Mouse (Mus musculus): ENCODE results near the gene Gad1.
A peak's percentile ranks its signal among the peaks of the same experiment; 100 is the strongest.

Gene Gad1

GRCm38 (mm10) chr2:70552772-70553171, at the start of gene Gad1:
Gene Gad1, plus strand, starts transcription at chr2:70553072.
- DNase-seq (ENCODE audit: low spot score in 2 of 2), result no peak

- DNase-seq (ENCODE audit: low spot score in 2 of 2), result no peak
Observed at GRCm38 (mm10) chr2:70503436-70503835, 49.4 kb upstream of the Gad1 start.

GRCm38 (mm10) chr2:70505229-70505628, 47.6 kb upstream of the Gad1 start:
- DNase-seq (ENCODE audit: low spot score in 2 of 2), result no peak

GRCm38 (mm10) chr2:70505896-70506295, 47.0 kb upstream of the Gad1 start:
- DNase-seq (ENCODE audit: low spot score in 2 of 2), result no peak

- no peak for DNase-seq (ENCODE audit: low spot score in 2 of 2)
Observed at GRCm38 (mm10) chr2:70506372-70506771, 46.5 kb upstream of the Gad1 start.

GRCm38 (mm10) chr2:70508496-70508895, 44.4 kb upstream of the Gad1 start, which contains the start of gene Erich2:
Gene Erich2, plus strand, starts transcription at chr2:70508819.
- DNase-seq (ENCODE audit: low spot score in 2 of 2), result no peak

GRCm38 (mm10) chr2:70509021-70509632, 43.7 kb upstream of the Gad1 start:
- DNase-seq (ENCODE audit: low spot score in 2 of 2), result peak; percentile 48 to 59

GRCm38 (mm10) chr2:70538283-70538682, 14.6 kb upstream of the Gad1 start:
- DNase-seq (ENCODE audit: low spot score in 2 of 2), result peak in 1 of 2 experiments; percentile 33

GRCm38 (mm10) chr2:70550671-70551070, 2.2 kb upstream of the Gad1 start:
- no peak for DNase-seq (ENCODE audit: low spot score in 2 of 2)

- no peak for DNase-seq (ENCODE audit: low spot score in 2 of 2)
Observed at GRCm38 (mm10) chr2:70551446-70551845, 1.4 kb upstream of the Gad1 start.

- DNase-seq (ENCODE audit: low spot score in 2 of 2), result no peak
Observed at GRCm38 (mm10) chr2:70552067-70552598, 739 bp upstream of the Gad1 start.

GRCm38 (mm10) chr2:70553826-70554225, 954 bp downstream of the Gad1 start:
- no peak for DNase-seq (ENCODE audit: low spot score in 2 of 2)

GRCm38 (mm10) chr2:70558112-70558842, 5.4 kb downstream of the Gad1 start:
- DNase-seq (ENCODE audit: low spot score in 2 of 2), result peak; percentile 30 to 48

GRCm38 (mm10) chr2:70558843-70559451, 6.1 kb downstream of the Gad1 start:
- DNase-seq (ENCODE audit: low spot score in 2 of 2), result no peak

- DNase-seq (ENCODE audit: low spot score in 2 of 2), result peak in 1 of 2 experiments; percentile 43
Observed at GRCm38 (mm10) chr2:70559520-70559919, 6.6 kb downstream of the Gad1 start.

- DNase-seq (ENCODE audit: low spot score in 2 of 2), result peak in 1 of 2 experiments; percentile 21
Observed at GRCm38 (mm10) chr2:70561077-70561795, 8.4 kb downstream of the Gad1 start.

- DNase-seq (ENCODE audit: low spot score in 2 of 2), result peak in 1 of 2 experiments; percentile 26
Observed at GRCm38 (mm10) chr2:70562011-70562491, 9.2 kb downstream of the Gad1 start.

- DNase-seq (ENCODE audit: low spot score in 2 of 2), result no peak
Observed at GRCm38 (mm10) chr2:70562611-70562980, 9.7 kb downstream of the Gad1 start.

- DNase-seq (ENCODE audit: low spot score in 2 of 2), result no peak
Observed at GRCm38 (mm10) chr2:70562981-70563671, 10.3 kb downstream of the Gad1 start.

- DNase-seq (ENCODE audit: low spot score in 2 of 2), result no peak
Observed at GRCm38 (mm10) chr2:70563721-70564645, 11.1 kb downstream of the Gad1 start.
